Mouse (Mus musculus) lung, embryonic 14.5 days (tissue): ENCODE results near the gene Gemin8. TPM values are rescaled to one million over a fixed set of nuclear protein-coding genes. Genes with fewer than 3 reads are reported as not detected.
A peak's percentile ranks its signal among the peaks of the same experiment; 100 is the strongest.

Experiments used
- ATAC-seq: fragments of 200-750 bp; cut with Nextera tagmentation; 2 replicates; pipeline ENCODE4 v1.8.0; 2017; ENCODE audit warnings: mild to moderate bottlenecking, moderate TSS enrichment, moderate library complexity; ENCODE audit not compliant: insufficient read depth
- DNase-seq: peaks from one replicate; pipeline ENCODE4 v3.0.0-alpha.2; 2015
- H3K27ac ChIP-seq: fragments of 300-500 bp; sonication (generic); 2 replicates; pipeline ENCODE4 v1.5.1; 2014; ENCODE audit warnings: low read depth, mild to moderate bottlenecking, moderate library complexity
- H3K27me3 ChIP-seq: fragments of 300-500 bp; sonication (generic); 2 replicates; pipeline ENCODE4 v1.6.1; 2014; ENCODE audit warnings: low read length, control low read depth; ENCODE audit not compliant: insufficient read depth
- H3K36me3 ChIP-seq: fragments of 300-500 bp; sonication (generic); 2 replicates; pipeline ENCODE4 v1.6.1; 2014; ENCODE audit warnings: control low read depth; ENCODE audit not compliant: insufficient read depth
- H3K4me1 ChIP-seq: fragments of 300-500 bp; sonication (generic); 2 replicates; pipeline ENCODE4 v1.6.1; 2014; ENCODE audit warnings: antibody characterized with exemption, control low read depth; ENCODE audit not compliant: insufficient read depth
- H3K4me2 ChIP-seq: fragments of 300-500 bp; sonication (generic); 2 replicates; pipeline ENCODE4 v1.6.1; 2014; ENCODE audit warnings: mild to moderate bottlenecking
- H3K4me3 ChIP-seq: fragments of 300-500 bp; sonication (generic); 2 replicates; pipeline ENCODE4 v1.5.1; 2014; ENCODE audit warnings: low read depth, low read length
- H3K9ac ChIP-seq: fragments of 300-500 bp; sonication (generic); 2 replicates; pipeline ENCODE4 v1.6.1; 2014
- H3K9me3 ChIP-seq: fragments of 300-500 bp; sonication (generic); 2 replicates; pipeline ENCODE4 v1.6.1; 2016; ENCODE audit warnings: low read depth, low read length, control low read depth
- CTCF ChIP-seq: IDR thresholded peaks from 2 replicates; pipeline ENCODE4 v1.5.1; 2016; ENCODE audit warnings: antibody characterized with exemption, low read depth
- WGBS: fragments of 180-500 bp; shearing (Covaris S2); extraction: QIAGEN DNeasy Blood & Tissue Kit; methylation state at CpG from one replicate; pipeline ENCODE4 v1.1.7; 2014; 5-methylcytosine and 5-hydroxymethylcytosine counted together
- polyA plus RNA-seq: library from polyadenylated mRNA; unstranded; fragments of >200 nt; fragmentation: Nextera tagmentation; extraction: Ambion mirVana; gene quantifications from 2 replicates; pipeline ENCODE4 v1.2.1, GENCODE M21; 2014

Gene Gemin8
- 21.6 and 23.3 TPM in 2 replicates for polyA plus RNA-seq

- peak within 1 kb of the TSS; percentile 75 for H3K27ac ChIP-seq
- peak within 1 kb of the TSS; percentile 58 for H3K4me2 ChIP-seq
- H3K4me3 ChIP-seq, result peak within 1 kb of the TSS; percentile 55
- DNase-seq (peak; percentile 98), ATAC-seq (peak; percentile 98)
- peak within 1 kb of the TSS; percentile 54 for H3K9ac ChIP-seq
- no peaks in the 10 kb centered on the region for H3K36me3 ChIP-seq
- no peaks in the 10 kb centered on the region for H3K9me3 ChIP-seq
- WGBS, result 14% methylated on average over 28 of the region's 31 CpGs
- TF ChIP-seq CTCF, result peak; percentile 44
- no peaks in the 10 kb centered on the region for H3K4me1 ChIP-seq
- H3K27me3 ChIP-seq, result no peaks in the 10 kb centered on the region
Observed at GRCm38 (mm10) chrX:166169892-166170799, at the start of gene Gemin8. Gemin8 (plus strand) TSS chrX:166170454.

DNA sequence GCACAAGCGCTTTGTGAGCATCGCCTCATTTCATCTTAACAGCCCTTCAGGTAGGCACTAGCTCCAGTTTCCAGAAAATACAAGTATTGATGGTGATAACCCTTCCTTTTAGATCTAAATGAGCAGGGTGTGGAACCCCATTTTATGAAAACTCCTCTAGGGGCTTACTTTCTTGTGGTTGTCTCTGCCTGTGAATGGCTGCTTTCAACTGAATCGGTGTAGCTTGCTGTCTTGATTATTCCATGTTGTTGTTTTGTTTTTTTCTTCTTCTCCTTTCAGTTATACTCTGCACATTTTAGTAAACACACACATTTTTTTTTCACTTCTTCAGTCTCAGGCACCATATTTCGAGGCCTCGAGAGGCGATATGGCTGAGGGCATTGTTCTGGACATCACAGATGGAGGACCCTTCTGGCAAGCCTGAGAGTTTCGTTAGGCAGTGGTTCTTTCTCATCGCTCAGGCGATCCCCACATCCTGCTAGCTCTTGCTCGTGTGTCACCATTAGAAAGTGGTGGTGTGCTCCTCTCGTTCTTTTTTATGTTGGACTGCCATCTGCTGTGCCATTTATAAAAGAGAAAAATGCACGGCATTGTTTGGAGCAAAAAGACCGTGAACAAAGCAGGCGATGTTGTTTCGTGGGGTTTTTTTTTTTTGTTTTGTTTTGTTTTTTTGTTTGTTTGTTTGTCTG lies 23.0 kb upstream of the Gemin8 start:
- Histone ChIP-seq H3K9me3 (no peaks in the 10 kb centered on the region), H3K4me1 (no peaks in the 10 kb centered on the region), H3K36me3 (no peaks in the 10 kb centered on the region), H3K4me2 (no peak overlapping the region), H3K27ac (no peak overlapping the region), H3K4me3 (no peak overlapping the region), H3K9ac (no peak overlapping the region), H3K27me3 (no peaks in the 10 kb centered on the region)
- TF ChIP-seq CTCF, result no peak
- WGBS, result 79% methylated on average over 15 of the region's 15 CpGs
- ATAC-seq (no peak), DNase-seq (no peak)

- no peaks in the 10 kb centered on the region for H3K36me3 ChIP-seq
- DNase-seq, result peak; percentile 49
- H3K9me3 ChIP-seq, result no peaks in the 10 kb centered on the region
- H3K4me1 ChIP-seq, result no peaks in the 10 kb centered on the region
- TF ChIP-seq CTCF, result peak; percentile 52
- H3K4me2 ChIP-seq, result no peak overlapping the region
- no peak overlapping the region for H3K27ac ChIP-seq
- H3K27me3 ChIP-seq, result no peaks in the 10 kb centered on the region
- no peak overlapping the region for H3K9ac ChIP-seq
- H3K4me3 ChIP-seq, result no peak overlapping the region
- ATAC-seq, result no peak
- 44% methylated on average over 4 of the region's 4 CpGs for WGBS
Observed at GRCm38 (mm10) chrX:166162773-166163172, 7.5 kb upstream of the Gemin8 start.

GRCm38 (mm10) chrX:166167307-166167706 lies 2.9 kb upstream of the Gemin8 start:
- Histone ChIP-seq H3K4me1 (no peaks in the 10 kb centered on the region), H3K9ac (no peak overlapping the region), H3K27me3 (no peaks in the 10 kb centered on the region), H3K27ac (no peak overlapping the region), H3K9me3 (no peaks in the 10 kb centered on the region), H3K4me3 (no peak overlapping the region), H3K36me3 (no peaks in the 10 kb centered on the region), H3K4me2 (no peak overlapping the region)
- peak; percentile 69 for TF ChIP-seq CTCF
- ATAC-seq (no peak), DNase-seq (peak; percentile 83)
- 8% methylated on average over 4 of the region's 4 CpGs for WGBS

DNA sequence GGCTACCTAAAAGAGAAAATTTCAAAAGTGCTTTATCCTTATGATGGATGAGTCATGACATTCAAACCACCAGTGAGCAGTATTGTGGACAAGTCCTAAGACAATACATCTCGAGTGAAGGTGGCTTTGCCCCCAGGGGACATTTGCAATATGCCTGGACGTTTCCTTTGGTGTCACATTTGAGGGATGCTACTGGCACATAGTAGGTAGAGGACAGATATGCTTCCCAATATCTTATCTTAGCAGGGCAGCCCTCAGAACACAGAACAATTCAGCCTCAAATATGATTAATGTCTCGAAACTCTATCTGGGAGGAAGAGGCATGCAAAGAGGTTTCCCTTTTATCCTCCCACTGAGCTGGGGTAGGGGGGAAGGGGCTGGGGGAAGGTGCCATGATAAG lies 2.3 kb upstream of the Gemin8 start:
- ATAC-seq (no peak), DNase-seq (no peak)
- TF ChIP-seq CTCF, result no peak
- Histone ChIP-seq H3K27ac (no peak overlapping the region), H3K9ac (no peak overlapping the region), H3K4me1 (no peaks in the 10 kb centered on the region), H3K9me3 (no peaks in the 10 kb centered on the region), H3K4me3 (no peak overlapping the region), H3K36me3 (no peaks in the 10 kb centered on the region), H3K4me2 (no peak overlapping the region), H3K27me3 (no peaks in the 10 kb centered on the region)
- WGBS, result 36% methylated on average over 3 of the region's 3 CpGs

- Histone ChIP-seq H3K27ac (peak overlapping the region; percentile 75), H3K4me1 (no peaks in the 10 kb centered on the region), H3K9ac (peak overlapping the region; percentile 54), H3K36me3 (no peaks in the 10 kb centered on the region), H3K4me3 (peak overlapping the region; percentile 55), H3K9me3 (no peaks in the 10 kb centered on the region), H3K27me3 (no peaks in the 10 kb centered on the region), H3K4me2 (peak overlapping the region; percentile 58)
- DNase-seq (peak; percentile 24), ATAC-seq (peak; percentile 15; the same call in 1 of the 2 replicates)
- TF ChIP-seq CTCF, result no peak
- 14% methylated on average over 9 of the region's 9 CpGs for WGBS
Observed at GRCm38 (mm10) chrX:166170800-166171738, 815 bp downstream of the Gemin8 start.
